Mouse (Mus musculus) erythroblast, adult 5-6 weeks (primary cell): ENCODE results near the gene Prrxl1. TPM values are rescaled to one million over a fixed set of nuclear protein-coding genes. Genes with fewer than 3 reads are reported as not detected.

Experiments used
- ATAC-seq: replicated peaks from 2 replicates; pipeline ENCODE4 v1.8.0; 2016; ENCODE audit warnings: moderate number of reproducible peaks, mild to moderate bottlenecking, moderate TSS enrichment, inconsistent platforms; ENCODE audit not compliant: poor library complexity, low FRiP score, severe bottlenecking
- total RNA-seq, 2 experiments: library from RNA; stranded (forward) in 1 of 2; stranded (reverse) in 1 of 2; fragments of 150-400 nt in 1 of 2; fragments of 200-764, 138-1000 nt in 1 of 2; gene quantifications; 2 replicates each; pipeline versions ENCODE4 v1.2.3 to v1.2.4; 2015 to 2017; ENCODE audit warnings: low replicate concordance in 2 of 2

Prrxl1 gene
- total RNA-seq, 2 experiments from 2014 or later, result not detected

DNA sequence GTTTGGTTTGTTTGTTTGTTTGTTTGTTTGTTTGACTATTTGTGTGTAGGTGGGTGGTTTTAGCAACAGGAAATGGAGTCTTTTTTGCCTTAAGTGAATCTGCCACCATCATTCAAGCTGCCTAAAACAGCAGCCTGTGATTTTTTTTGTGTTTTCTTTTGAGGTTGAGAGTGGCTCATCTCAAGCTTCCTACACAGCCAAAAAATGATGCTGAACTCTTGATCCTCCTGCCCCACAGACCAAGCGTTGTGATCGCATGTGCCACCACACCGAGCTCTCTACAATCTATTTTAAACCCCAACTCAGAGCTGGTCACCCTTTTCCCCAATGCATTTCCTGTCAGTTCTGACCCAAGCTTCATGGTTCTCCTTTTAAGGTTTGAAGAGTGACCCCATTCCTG lies 99.3 kb downstream of the Prrxl1 start:
- no peak for ATAC-seq

Other genes starting within 250 kb of the Prrxl1 start
- not detected in 2 replicates for gene 1700024G13Rik, start 211.0 kb upstream of the Prrxl1 start, total RNA-seq (2015; ENCODE audit: low replicate concordance)
- not detected in 2 replicates for gene 1700024G13Rik, start 211.0 kb upstream of the Prrxl1 start, total RNA-seq (2017; ENCODE audit: low replicate concordance)
- not detected in 2 replicates for gene Slc18a3, start 134.6 kb upstream of the Prrxl1 start, total RNA-seq (2015; ENCODE audit: low replicate concordance)
- gene Slc18a3, start 134.6 kb upstream of the Prrxl1 start, total RNA-seq (2017; ENCODE audit: low replicate concordance), result not detected in 2 replicates
- not detected in 2 replicates for gene Chat, start 133.4 kb upstream of the Prrxl1 start, total RNA-seq (2015; ENCODE audit: low replicate concordance)
- gene Chat, start 133.4 kb upstream of the Prrxl1 start, total RNA-seq (2017; ENCODE audit: low replicate concordance), result not detected in 2 replicates
- 2.9 and 5.4 TPM in 2 replicates for gene Ercc6, start 85.9 kb upstream of the Prrxl1 start, total RNA-seq (2015; ENCODE audit: low replicate concordance)
- gene Ercc6, start 85.9 kb upstream of the Prrxl1 start, total RNA-seq (2017; ENCODE audit: low replicate concordance), result 7.0 and 9.3 TPM in 2 replicates
- not detected in 2 replicates for gene 3425401B19Rik, start 85.9 kb downstream of the Prrxl1 start, total RNA-seq (2015; ENCODE audit: low replicate concordance)
- not detected in 2 replicates for gene 3425401B19Rik, start 85.9 kb downstream of the Prrxl1 start, total RNA-seq (2017; ENCODE audit: low replicate concordance)
- 3.3 and 7.3 TPM in 2 replicates for gene Tmem273, start 186.6 kb downstream of the Prrxl1 start, total RNA-seq (2015; ENCODE audit: low replicate concordance)
- gene Tmem273, start 186.6 kb downstream of the Prrxl1 start, total RNA-seq (2017; ENCODE audit: low replicate concordance), result 2.0 and 8.8 TPM in 2 replicates
- not detected in 2 replicates for gene Fam170b, start 234.6 kb downstream of the Prrxl1 start, total RNA-seq (2015; ENCODE audit: low replicate concordance)
- not detected in 2 replicates for gene Fam170b, start 234.6 kb downstream of the Prrxl1 start, total RNA-seq (2017; ENCODE audit: low replicate concordance)